Mouse (Mus musculus) brain, embryonic 14.5 days (tissue): Measurements from ENCODE around the gene Kdm6b.

Experiments used
- CTCF ChIP-seq: fragments of 200-500 bp; IDR thresholded peaks from 2 replicates; pipeline ENCODE4 v1.5.1; 2012; ENCODE audit warnings: inconsistent platforms, mild to moderate bottlenecking, moderate library complexity, borderline replicate concordance; ENCODE audit not compliant: insufficient read depth, insufficient read length; ENCODE audit errors: extremely low read depth
- POLR2A ChIP-seq: fragments of 200-500 bp; IDR thresholded peaks from 2 replicates; pipeline ENCODE4 v1.6.1; 2012; ENCODE audit warnings: mild to moderate bottlenecking, inconsistent platforms, borderline replicate concordance; ENCODE audit not compliant: poor library complexity, insufficient read depth, insufficient read length, severe bottlenecking; ENCODE audit errors: extremely low read depth

DNA sequence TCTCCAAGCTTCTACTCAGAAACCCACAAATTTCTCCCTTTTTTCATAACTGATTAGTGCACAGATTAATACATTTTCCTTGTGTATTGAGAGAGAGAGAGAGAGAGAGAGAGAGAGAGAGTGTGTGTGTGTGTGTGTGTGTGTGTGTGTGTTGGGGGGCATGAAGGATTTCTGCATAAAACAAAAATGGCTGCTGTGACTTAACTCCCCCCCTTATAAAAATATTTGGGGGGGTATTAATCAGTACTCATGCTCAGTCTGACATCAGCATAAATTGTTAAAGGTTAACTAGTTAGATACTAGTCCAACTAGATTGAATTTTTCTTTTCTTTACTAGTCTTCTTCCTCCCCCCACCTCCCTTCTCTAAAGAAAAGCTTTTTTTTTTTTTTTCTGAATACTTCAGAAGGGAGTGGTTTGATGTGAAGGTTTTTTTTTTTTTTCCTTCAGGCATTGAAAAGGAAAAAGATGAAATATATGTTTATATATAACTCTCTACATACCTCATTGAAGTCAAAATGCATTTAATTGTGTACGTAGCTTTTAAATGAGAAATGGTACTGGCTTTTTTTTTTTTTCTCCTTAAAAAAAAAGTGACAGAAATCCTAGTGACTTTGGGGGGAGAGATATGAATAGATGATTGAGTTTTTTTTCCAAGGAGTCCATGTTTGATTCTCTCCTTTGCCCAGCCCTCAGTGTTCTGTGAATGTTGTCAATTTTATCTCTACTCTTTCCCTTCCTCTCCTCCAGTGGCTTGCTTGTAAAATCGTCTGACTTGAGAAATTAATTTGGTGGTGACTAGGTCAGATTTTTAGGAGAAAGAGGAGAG, 43.3 kb downstream of the Kdm6b start:
- TF ChIP-seq POLR2A = no peak
- no peak for TF ChIP-seq CTCF
